Mouse (Mus musculus): ENCODE measurements around the gene Atp5k. TPM values are rescaled to one million over a fixed set of nuclear protein-coding genes. Genes with fewer than 3 reads are reported as not detected.

Gene Atp5k
- 402 and 448 TPM in 2 replicates for polyA plus RNA-seq (2014; fragmentation: Nextera tagmentation; extraction: Ambion mirVana)

- H3K27ac ChIP-seq (ENCODE audit: low read length) = no peak within 1 kb of the TSS
- H3K9ac ChIP-seq (replicated peaks; ENCODE audit: low read depth, low read length) = peak within 1 kb of the TSS; percentile 76
- H3K27me3 ChIP-seq (ENCODE audit: control insufficient read depth, insufficient read depth, low read length) = no peaks in the 10 kb centered on the region
- H3K4me1 ChIP-seq (ENCODE audit: control insufficient read depth, insufficient read depth, low read length) = peaks cover 5% of the 10 kb centered on the region
- H3K4me2 ChIP-seq (replicated peaks; ENCODE audit: low read depth, low read length) = peak within 1 kb of the TSS; percentile 82
- ATAC-seq (ENCODE audit: insufficient number of reproducible peaks, insufficient read depth, low FRiP score, low read depth) = peak; percentile 90
- peaks cover 3% of the 10 kb centered on the region for H3K36me3 ChIP-seq (ENCODE audit: control insufficient read depth, insufficient read depth, low read length)
- H3K4me3 ChIP-seq (ENCODE audit: low read depth, low read length) = peak within 1 kb of the TSS; percentile 89
- WGBS = under 1% methylated on average over 42 of the region's 42 CpGs
- H3K9me3 ChIP-seq (ENCODE audit: control insufficient read depth, low read depth, low read length) = no peaks in the 10 kb centered on the region
Measured at GRCm38 (mm10) chr5:108433804-108434587, at the start of gene Atp5k. Gene Atp5k, minus strand, starts transcription at chr5:108434448.

GRCm38 (mm10) chr5:108483006-108483405 lies 48.8 kb upstream of the Atp5k start:
- no peak overlapping the region for H3K4me2 ChIP-seq (replicated peaks; ENCODE audit: low read depth, low read length)
- H3K4me1 ChIP-seq (ENCODE audit: control insufficient read depth, insufficient read depth, low read length) = no peaks in the 10 kb centered on the region
- H3K36me3 ChIP-seq (ENCODE audit: control insufficient read depth, insufficient read depth, low read length) = peaks cover 28% of the 10 kb centered on the region
- H3K4me3 ChIP-seq (ENCODE audit: low read depth, low read length) = no peak overlapping the region
- H3K27ac ChIP-seq (ENCODE audit: low read length) = no peak overlapping the region
- no peak overlapping the region for H3K9ac ChIP-seq (replicated peaks; ENCODE audit: low read depth, low read length)
- H3K9me3 ChIP-seq (ENCODE audit: control insufficient read depth, low read depth, low read length) = no peaks in the 10 kb centered on the region
- H3K27me3 ChIP-seq (ENCODE audit: control insufficient read depth, insufficient read depth, low read length) = no peaks in the 10 kb centered on the region
- 90% methylated on average over 6 of the region's 6 CpGs for WGBS
- no peak for ATAC-seq (ENCODE audit: insufficient number of reproducible peaks, insufficient read depth, low FRiP score, low read depth)

- no peak for ATAC-seq (ENCODE audit: insufficient number of reproducible peaks, insufficient read depth, low FRiP score, low read depth)
- H3K4me1 ChIP-seq (ENCODE audit: control insufficient read depth, insufficient read depth, low read length) = no peaks in the 10 kb centered on the region
- H3K27ac ChIP-seq (ENCODE audit: low read length) = no peak overlapping the region
- H3K9me3 ChIP-seq (ENCODE audit: control insufficient read depth, low read depth, low read length) = no peaks in the 10 kb centered on the region
- H3K36me3 ChIP-seq (ENCODE audit: control insufficient read depth, insufficient read depth, low read length) = peaks cover 75% of the 10 kb centered on the region
- WGBS = 92% methylated on average over 3 of the region's 3 CpGs
- no peaks in the 10 kb centered on the region for H3K27me3 ChIP-seq (ENCODE audit: control insufficient read depth, insufficient read depth, low read length)
- no peak overlapping the region for H3K4me3 ChIP-seq (ENCODE audit: low read depth, low read length)
- H3K4me2 ChIP-seq (replicated peaks; ENCODE audit: low read depth, low read length) = no peak overlapping the region
- H3K9ac ChIP-seq (replicated peaks; ENCODE audit: low read depth, low read length) = no peak overlapping the region
Measured at GRCm38 (mm10) chr5:108475977-108476376, 41.7 kb upstream of the Atp5k start.

GRCm38 (mm10) chr5:108473737-108474136 lies 39.5 kb upstream of the Atp5k start:
- Histone ChIP-seq H3K4me2 (replicated peaks; ENCODE audit: low read depth, low read length) (no peak overlapping the region), H3K4me1 (ENCODE audit: control insufficient read depth, insufficient read depth, low read length) (no peaks in the 10 kb centered on the region), H3K4me3 (ENCODE audit: low read depth, low read length) (no peak overlapping the region), H3K9me3 (ENCODE audit: control insufficient read depth, low read depth, low read length) (no peaks in the 10 kb centered on the region), H3K27ac (ENCODE audit: low read length) (no peak overlapping the region), H3K9ac (replicated peaks; ENCODE audit: low read depth, low read length) (no peak overlapping the region), H3K36me3 (ENCODE audit: control insufficient read depth, insufficient read depth, low read length) (peaks cover 69% of the 10 kb centered on the region), H3K27me3 (ENCODE audit: control insufficient read depth, insufficient read depth, low read length) (no peaks in the 10 kb centered on the region)
- 84% methylated on average over 4 of the region's 4 CpGs for WGBS
- ATAC-seq (ENCODE audit: insufficient number of reproducible peaks, insufficient read depth, low FRiP score, low read depth) = no peak

- Histone ChIP-seq H3K27ac (ENCODE audit: low read length) (no peak overlapping the region), H3K9me3 (ENCODE audit: control insufficient read depth, low read depth, low read length) (no peaks in the 10 kb centered on the region), H3K4me3 (ENCODE audit: low read depth, low read length) (no peak overlapping the region), H3K4me2 (replicated peaks; ENCODE audit: low read depth, low read length) (no peak overlapping the region), H3K36me3 (ENCODE audit: control insufficient read depth, insufficient read depth, low read length) (peaks cover 32% of the 10 kb centered on the region), H3K4me1 (ENCODE audit: control insufficient read depth, insufficient read depth, low read length) (no peaks in the 10 kb centered on the region; the same call in 1 of the 2 replicates), H3K27me3 (ENCODE audit: control insufficient read depth, insufficient read depth, low read length) (no peaks in the 10 kb centered on the region), H3K9ac (replicated peaks; ENCODE audit: low read depth, low read length) (no peak overlapping the region)
- WGBS = 74% methylated on average over 7 of the region's 7 CpGs
- ATAC-seq (ENCODE audit: insufficient number of reproducible peaks, insufficient read depth, low FRiP score, low read depth) = no peak
Measured at GRCm38 (mm10) chr5:108469617-108470016, 35.4 kb upstream of the Atp5k start.

- Histone ChIP-seq H3K27me3 (ENCODE audit: control insufficient read depth, insufficient read depth, low read length) (no peaks in the 10 kb centered on the region), H3K4me3 (ENCODE audit: low read depth, low read length) (no peak overlapping the region), H3K9me3 (ENCODE audit: control insufficient read depth, low read depth, low read length) (no peaks in the 10 kb centered on the region), H3K4me1 (ENCODE audit: control insufficient read depth, insufficient read depth, low read length) (peaks cover 17% of the 10 kb centered on the region), H3K27ac (ENCODE audit: low read length) (no peak overlapping the region), H3K36me3 (ENCODE audit: control insufficient read depth, insufficient read depth, low read length) (peaks cover 2% of the 10 kb centered on the region; the same call in 1 of the 2 replicates), H3K9ac (replicated peaks; ENCODE audit: low read depth, low read length) (no peak overlapping the region), H3K4me2 (replicated peaks; ENCODE audit: low read depth, low read length) (no peak overlapping the region)
- 97% methylated on average over 1 of the region's 1 CpGs for WGBS
- no peak for ATAC-seq (ENCODE audit: insufficient number of reproducible peaks, insufficient read depth, low FRiP score, low read depth)
Measured at GRCm38 (mm10) chr5:108466647-108467046, 32.4 kb upstream of the Atp5k start.

GRCm38 (mm10) chr5:108465131-108465891 lies 31.1 kb upstream of the Atp5k start:
- H3K36me3 ChIP-seq (ENCODE audit: control insufficient read depth, insufficient read depth, low read length) = no peaks in the 10 kb centered on the region
- H3K27ac ChIP-seq (ENCODE audit: low read length) = no peak overlapping the region
- no peak overlapping the region for H3K4me2 ChIP-seq (replicated peaks; ENCODE audit: low read depth, low read length)
- no peak for ATAC-seq (ENCODE audit: insufficient number of reproducible peaks, insufficient read depth, low FRiP score, low read depth)
- H3K4me1 ChIP-seq (ENCODE audit: control insufficient read depth, insufficient read depth, low read length) = peaks cover 17% of the 10 kb centered on the region
- 80% methylated on average over 6 of the region's 6 CpGs for WGBS
- no peaks in the 10 kb centered on the region for H3K9me3 ChIP-seq (ENCODE audit: control insufficient read depth, low read depth, low read length)
- H3K4me3 ChIP-seq (ENCODE audit: low read depth, low read length) = no peak overlapping the region
- no peaks in the 10 kb centered on the region for H3K27me3 ChIP-seq (ENCODE audit: control insufficient read depth, insufficient read depth, low read length)
- no peak overlapping the region for H3K9ac ChIP-seq (replicated peaks; ENCODE audit: low read depth, low read length)

GRCm38 (mm10) chr5:108462446-108462845 lies 28.2 kb upstream of the Atp5k start:
- Histone ChIP-seq H3K9ac (replicated peaks; ENCODE audit: low read depth, low read length) (peak overlapping the region; percentile 99), H3K4me2 (replicated peaks; ENCODE audit: low read depth, low read length) (peak overlapping the region; percentile 98), H3K9me3 (ENCODE audit: control insufficient read depth, low read depth, low read length) (no peaks in the 10 kb centered on the region), H3K27ac (ENCODE audit: low read length) (no peak overlapping the region; the same call in 1 of the 2 replicates), H3K4me1 (ENCODE audit: control insufficient read depth, insufficient read depth, low read length) (peaks cover 17% of the 10 kb centered on the region), H3K27me3 (ENCODE audit: control insufficient read depth, insufficient read depth, low read length) (no peaks in the 10 kb centered on the region), H3K4me3 (ENCODE audit: low read depth, low read length) (peak overlapping the region; percentile 96), H3K36me3 (ENCODE audit: control insufficient read depth, insufficient read depth, low read length) (no peaks in the 10 kb centered on the region)
- no peak for ATAC-seq (ENCODE audit: insufficient number of reproducible peaks, insufficient read depth, low FRiP score, low read depth)
- 31% methylated on average over 4 of the region's 4 CpGs for WGBS

Measured in stomach, embryonic 14.5 days (tissue).